Mouse (Mus musculus) lung, postnatal 10 days (tissue): ENCODE results near the gene Isg20.

Experiments
- DNase-seq: peaks from one replicate; pipeline ENCODE4 v3.0.0; 2021

Gene Isg20

DNA sequence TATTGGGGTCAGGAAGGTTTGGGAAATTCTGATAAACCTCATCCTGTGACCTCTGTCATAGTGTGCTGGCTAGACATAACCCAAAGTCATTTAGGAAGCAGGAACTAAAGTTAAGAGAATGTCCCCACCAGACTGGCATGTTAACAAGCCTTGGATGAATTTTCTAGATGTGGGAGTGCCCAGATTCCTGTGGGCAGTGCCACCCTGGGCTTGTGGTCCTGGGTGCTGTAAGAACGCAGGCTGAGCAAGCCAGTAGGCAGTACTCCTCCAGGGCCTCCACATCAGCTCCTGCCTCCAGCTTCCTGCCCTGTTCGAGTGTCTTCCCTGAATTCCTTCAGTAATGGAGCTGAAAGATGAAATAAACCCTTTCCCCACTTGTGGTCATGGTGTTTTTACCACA lies 9.0 kb upstream of the Isg20 start:
- no peak for DNase-seq

DNA sequence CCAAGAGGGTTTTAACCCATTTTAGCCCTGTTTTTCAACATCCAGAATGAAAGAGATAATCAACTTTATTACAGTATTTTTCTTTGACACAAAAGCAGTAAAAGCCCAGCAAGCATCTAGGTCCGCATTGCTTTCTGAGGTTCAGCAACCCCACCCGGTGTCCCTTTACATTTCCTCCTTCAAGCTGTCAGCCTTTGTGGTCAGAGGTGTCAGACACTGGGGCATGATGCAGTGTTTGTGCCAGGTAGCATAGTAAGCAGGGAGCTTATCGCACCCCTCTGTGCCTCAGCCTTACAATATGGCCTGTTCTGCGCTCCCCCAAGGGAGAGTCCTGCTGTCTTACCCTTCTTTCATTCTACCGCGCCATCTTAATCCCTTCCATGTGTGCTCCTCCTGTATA lies 4.2 kb upstream of the Isg20 start:
- DNase-seq: no peak

DNA sequence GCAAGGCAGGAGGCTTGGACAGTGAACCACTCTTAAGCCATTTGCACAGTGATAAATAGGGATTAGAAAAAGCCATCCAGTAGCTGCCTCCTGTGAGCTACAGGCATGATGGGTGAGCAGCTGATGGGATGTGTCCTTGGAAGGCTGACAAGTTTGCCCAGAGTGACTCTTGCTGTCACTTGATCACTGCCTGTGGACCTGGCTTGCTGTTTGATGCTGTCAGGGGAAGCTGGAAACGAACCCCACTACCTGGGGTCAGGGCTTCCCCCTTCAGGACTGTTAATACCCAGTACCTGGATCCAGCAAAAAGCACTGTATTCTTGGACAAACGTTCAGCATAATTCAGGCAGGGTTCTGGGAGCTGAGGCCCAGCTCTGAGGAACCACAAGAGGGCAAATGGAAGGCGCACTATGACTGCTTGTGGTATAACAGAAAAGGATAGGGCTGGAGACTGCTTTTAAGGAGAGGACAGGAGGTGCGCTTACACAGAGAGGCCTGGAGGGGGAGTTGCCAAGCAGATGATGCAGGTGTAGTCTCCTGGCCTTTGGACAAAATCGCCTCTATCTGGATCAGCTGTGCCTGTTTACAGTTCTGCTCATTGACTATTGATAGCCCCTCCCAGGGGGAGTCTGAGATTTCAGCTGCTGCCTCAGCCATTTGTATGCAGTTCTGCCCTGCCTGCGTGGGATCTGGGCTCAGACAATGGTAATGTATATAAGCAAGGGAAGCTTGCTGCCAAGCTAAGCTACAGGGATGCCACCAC lies 2.7 kb upstream of the Isg20 start:
- DNase-seq: no peak

DNA sequence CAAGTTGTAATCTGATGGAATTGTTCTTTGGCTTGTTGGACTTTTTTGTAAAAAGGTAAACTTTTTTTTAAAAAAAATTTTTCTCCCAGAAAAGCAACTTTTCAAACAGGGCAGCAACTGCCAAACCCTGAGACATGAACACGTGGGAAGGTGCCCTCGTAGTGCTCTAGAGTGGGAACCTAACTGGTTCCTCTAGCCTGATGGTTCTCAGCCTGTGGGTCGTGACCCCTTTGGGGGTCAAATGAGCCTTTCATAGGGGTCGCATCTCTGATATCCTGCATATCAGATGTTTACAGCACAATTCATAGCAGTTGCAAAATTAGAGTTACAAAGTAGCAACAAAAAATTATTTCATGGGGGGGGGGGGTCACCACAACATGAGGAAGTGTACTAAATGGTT lies 2.0 kb upstream of the Isg20 start:
- DNase-seq: no peak

DNA sequence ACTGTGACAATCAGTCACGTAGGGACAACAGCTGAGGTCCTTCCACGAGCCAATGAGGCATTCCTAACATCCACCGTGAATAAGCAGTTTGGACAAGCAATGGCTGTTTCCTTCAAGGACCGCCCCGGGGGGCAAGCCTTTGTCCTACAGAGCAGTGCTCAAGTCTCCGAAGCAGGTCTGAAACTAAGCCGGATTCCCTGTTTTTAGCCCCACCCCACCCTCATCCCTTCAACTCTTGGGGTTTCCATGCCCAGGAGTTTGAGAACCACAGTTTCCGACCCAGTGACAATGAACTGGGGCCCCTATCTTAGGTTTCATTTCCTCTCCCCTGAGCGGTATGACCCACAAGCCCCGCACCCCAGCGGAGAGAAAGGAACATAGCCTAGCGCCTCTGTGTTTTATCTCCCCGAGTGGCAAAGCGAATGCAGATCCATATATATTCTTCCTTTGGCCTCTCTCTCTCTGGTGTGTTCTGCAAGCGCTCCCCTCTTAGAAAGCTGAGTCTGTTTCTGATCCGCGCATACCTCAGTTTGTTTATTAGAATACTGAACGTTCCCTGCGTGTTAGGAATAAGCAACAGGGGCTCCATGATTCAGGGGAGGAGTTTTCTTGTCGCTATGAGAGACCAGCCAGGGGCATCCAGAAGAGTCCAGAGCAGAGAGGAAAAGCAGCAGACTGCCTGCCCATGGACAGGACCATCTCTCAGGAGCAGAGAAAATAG lies 811 bp upstream of the Isg20 start:
- peak; percentile 51 for DNase-seq

DNA sequence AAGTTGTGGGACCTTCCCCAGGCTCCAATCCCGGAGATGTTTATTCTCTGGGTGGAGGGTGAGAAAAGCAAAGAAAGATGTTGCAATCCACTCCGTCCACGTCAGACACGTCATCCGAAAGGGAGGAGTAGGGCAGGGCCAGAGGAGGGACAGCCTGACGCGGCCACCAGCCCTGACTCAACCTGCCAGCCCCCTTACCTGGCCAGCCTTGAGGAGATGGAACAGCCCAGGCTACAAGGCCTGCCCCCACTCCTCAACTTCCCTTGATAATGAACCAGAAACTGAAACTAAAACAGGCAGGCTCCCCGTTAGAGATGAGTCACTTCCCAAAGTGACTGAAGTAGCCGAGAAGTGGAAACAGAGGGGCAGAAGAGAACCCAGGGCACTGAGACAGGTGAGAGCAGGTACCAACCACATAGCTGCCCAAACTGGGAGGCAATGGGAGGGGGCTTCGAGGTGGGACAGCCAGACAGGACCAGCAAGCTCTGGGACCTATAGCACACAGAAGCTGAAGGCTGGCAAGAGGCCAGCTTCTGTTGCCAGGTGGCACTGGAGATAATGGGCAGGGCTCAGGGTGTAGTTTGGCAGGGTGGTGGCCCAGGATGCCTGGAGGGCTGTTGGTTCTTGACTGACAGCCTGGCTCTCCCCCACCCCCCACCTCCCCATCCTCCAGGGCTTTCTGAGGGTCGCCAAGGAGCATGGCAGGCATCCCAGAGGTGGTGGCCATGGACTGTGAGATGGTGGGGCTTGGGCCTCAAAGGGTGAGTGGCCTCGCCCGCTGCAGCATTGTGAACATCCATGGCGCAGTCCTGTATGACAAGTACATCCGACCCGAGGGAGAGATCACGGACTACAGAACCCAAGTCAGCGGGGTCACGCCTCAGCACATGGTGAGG lies 673 bp downstream of the Isg20 start:
- peak; percentile 88 for DNase-seq

DNA sequence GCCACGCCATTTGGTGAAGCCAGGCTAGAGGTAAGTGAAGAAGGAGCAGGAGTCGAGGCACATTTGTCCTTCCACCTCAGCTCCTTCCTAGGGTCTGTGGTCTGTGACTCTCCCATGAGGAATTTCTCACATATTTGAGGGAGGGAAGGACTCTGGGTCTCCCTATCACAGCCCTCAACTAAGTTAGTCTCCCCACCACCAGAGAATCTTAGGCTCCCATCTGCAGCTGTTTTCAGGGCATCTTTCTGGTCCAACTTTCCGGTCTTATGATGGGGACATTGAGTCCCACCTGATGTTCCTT lies 1.3 kb downstream of the Isg20 start:
- DNase-seq: no peak

DNA sequence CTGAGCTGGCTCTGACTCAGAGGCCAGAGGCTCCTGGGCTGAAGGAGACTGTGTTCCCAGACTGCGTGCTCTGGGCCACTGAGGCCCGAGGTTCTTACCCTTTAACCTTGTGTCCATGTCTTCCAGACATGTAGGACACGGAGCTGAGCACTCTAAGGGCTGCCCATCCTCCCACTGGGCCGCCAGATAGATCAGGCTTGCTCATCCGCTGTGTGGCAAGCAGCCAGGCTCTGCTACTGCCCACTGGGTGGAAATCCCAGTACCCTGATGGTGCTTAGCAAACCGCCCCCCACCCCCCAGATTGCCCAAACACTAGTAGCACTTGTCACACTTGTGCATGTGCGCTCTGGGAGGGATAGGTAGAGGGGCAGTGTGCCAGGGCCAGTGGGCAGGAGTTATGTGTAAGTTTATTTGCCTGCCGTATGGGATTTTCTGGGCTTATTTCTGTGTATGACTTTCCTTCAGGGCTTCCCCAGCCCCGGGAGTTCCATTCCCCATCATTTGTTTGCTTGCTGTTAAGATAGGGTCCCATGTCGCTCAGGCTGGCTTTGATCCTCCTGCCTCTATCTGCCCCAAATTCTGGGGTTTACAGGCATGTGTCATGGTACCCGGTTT lies 1.8 kb downstream of the Isg20 start:
- DNase-seq: no peak

DNA sequence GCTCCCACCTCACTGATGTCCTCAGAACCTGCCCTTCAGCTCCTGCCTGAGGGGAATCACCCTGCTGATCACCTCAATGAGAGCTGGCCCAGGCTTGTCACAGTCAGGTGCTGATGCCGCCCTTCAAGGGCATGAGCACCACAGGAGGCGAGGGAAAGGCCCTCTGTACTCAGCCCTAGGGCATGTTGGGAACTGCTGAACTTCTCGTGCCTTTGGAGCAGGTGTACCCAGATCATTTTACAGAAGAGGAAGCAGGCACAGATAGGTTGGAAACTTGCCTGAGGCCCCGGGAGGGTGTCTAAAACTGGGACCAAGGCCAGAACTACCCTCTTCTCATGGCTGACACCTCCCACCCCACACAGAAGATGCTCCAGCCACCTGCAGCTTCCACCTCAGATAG lies 5.5 kb downstream of the Isg20 start:
- no peak for DNase-seq

DNA sequence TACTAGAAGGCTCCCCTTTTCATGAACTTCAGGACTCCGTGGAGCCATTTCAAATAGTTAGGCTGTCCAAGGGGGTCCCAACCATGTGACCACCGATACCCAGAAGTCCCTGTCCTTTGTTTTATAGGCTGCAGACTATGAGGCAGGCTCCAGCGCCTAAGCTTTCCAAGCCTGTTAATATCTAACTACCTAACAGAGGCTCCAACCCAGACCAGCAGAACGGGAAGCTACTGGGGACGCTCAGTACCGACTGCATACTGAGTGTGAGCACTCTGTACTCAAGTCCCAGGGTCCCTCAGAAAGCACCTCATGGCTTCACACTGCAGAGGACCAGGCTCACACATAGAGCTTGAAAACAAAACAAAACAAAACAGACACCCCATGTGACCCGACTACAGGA lies 9.3 kb downstream of the Isg20 start:
- no peak for DNase-seq

DNA sequence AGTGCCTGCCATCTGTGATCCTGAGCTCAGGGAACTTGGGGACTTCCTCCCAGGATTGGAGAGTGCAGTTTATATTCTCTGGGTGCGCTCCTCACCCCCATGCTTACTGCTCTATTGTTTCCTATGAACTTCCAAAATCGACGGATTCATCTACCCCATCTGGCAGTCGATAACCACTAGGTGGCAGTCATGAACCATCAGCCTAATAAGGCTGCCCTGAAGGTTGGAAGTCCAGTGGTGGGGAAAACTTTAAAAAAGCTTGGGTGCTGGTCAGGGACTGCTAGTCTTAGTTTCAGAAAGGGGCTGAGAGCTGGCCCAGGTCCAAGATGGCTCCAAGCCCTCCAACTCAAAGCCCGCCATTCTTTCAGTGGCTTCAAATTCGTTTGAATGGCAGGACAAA lies 11.1 kb downstream of the Isg20 start:
- peak; percentile 81 for DNase-seq

DNA sequence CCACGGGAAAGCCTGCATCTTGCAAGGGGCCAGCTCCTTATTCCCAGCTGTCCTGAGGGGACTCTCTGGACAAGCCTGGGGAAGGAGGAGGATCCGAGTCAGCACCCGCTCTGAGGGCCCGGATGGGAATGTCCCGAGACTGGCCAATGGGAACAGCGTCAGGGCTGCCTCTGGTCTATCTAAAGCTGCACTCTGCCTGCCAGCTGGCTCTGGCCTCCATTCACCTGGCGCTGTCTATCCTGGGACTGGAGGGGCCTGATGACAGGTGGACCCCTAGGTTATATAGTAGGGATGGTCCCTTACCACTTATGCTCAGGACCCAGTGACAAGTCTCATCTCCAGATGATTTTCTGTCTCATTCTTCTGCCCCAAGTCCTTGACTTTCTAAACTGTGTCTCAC lies 11.6 kb downstream of the Isg20 start:
- DNase-seq: no peak

DNA sequence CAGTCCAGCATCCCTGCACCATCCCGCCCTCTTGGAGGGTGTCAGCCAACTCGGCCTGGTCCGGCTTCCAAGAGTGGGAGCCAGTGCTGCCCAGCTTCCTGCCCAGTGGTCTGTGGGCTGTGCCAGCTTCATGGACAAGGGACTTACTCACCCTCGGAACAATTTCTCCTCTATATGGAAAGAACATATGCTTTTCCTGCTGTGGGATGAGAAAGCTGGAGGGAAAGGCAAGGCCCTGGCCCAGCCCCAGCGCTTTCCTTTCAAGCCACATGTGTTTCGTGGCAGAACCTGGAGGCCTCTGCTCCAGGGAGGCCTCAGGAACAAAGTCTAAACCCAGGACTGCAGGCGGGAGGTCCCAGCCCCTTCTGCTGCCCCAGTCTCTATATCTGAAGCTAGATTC lies 12.5 kb downstream of the Isg20 start:
- DNase-seq: no peak

DNA sequence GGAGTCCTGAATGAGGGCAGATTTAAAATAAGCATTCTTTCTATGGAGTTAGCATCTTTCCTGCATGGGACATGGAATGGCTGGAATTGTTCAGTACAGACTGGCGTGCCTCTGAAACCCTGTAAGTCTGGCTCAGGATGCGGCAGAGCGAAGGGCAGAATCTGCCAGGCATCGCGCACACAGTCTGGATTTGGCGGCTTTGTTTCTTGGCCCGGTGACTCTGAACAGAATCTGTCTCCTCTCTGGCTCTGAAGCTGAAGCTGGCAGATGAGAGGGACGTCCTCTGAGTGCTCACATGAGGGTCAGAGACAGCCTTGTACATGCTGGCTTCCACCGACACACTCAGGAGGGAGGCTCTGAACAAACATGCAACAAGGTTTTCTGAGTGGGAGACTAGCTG lies 12.9 kb downstream of the Isg20 start:
- no peak for DNase-seq

DNA sequence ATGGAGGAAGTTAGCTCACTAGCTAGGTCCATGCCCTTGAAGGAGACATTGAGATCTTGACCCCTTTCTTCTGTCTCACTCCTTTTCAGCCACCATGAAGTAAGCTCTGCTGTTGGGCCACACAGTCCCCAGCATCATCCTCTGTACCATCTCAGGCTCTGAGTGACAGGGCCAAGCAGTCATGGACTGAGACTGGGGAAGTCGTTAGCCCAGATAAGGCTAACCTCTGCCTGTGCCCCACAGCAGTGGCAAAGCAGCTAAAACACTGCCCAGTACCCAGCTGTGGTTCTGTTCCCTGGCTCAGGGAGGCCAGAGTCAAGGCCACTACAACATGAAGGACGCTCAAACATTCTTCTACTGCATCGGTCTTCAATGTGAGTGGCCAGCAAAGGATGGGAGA lies 14.0 kb downstream of the Isg20 start:
- no peak for DNase-seq

DNA sequence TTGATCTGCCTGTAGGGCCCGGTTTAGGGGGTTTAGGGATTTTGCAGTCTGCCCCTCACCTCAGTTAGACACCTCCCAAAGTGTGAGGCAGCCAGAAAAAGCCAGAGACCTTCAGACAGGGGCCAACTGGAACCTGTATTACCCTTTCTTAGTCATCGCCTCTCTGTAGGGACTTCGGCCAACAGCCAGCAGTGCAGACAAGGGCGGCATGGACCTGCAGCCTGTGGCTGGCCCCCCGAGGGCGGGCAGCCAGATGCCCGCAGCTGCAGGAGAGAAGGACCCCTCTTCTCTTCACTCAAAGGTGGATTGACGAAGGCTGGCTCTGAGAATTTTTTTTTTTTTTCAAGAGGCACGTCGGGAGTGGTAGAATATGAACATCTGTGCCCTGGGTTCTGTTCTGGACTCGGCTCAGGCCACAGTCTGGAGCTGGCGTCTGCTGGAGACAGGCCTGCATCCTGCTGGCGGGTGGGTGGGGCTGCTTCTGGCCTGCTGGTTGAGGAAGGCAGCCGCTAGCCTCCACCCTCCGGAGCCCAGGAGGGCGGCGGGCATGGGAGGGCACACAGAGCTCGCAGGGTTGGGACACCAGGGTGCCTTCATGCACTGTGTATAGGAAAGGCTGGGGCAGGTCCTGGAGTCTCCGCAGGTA lies 25.9 kb downstream of the Isg20 start:
- DNase-seq: no peak

DNA sequence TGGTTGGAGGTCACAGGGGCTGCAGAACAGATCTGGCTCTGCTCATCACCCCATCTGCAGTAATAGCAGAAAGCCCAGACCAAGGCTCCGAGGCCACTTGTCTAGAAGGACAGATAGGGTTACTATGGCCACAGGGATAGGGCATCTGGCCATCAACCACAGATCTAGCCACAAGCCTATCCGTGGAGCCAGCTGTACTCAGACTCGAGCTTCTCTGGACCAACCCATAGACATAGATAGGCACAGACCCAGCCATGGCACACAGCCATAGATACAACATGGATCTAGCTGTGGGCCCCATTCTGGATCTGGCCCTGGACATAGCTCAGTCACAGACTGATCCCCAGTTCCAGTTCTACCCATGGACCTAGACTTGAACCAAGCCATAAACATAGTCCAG lies 27.7 kb downstream of the Isg20 start:
- no peak for DNase-seq

DNA sequence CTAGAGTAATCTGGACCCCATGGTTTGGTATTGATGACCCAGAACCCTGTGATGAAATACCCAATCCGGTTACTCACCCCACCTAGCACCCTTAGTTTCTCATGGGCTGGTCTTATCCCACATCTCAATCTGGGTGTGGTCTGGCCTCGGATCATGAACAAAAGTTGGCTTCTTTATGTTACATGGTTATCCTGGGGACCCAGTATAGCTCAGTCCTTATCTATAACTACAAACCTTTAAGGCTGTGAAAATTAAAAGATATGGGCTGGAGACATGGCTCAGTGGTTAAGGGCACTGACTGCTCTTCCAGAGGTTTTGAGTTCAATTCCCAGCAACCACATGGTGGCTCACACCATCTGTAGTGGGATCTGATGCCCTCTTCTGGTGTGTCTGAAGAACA lies 29.3 kb downstream of the Isg20 start:
- DNase-seq: no peak

DNA sequence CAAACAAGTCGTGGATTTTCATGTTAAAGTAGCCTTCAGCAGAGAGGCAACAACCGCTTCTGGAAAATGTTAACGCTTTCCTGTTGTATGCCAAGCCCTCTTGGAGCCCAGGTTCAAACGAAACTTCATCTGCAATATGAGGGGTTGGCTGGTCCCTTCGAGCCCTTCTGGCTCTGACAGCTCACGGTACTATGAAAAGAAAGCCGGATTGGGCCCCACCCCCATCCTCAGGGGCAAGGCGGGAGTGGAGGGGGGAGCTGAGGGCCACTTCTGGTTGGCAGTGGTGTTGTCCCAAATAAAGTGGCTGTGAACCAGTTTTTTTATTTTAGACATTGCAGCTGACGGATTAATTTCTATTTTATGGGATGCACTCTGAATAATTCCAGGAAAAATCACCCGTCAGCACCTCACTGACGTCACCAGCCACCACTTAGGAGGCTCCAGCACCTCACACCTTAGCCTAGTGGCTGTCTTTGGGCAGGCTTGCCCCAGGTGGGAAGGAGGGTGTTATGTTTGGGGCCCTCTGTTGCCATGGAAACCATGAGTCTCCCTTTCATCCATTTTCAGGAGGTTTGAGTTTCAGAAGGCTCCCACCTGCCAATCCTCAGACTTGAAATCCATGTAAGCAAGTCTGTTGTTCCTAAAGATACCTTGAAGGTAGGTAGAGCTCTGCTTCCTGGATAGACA lies 40.8 kb downstream of the Isg20 start:
- no peak for DNase-seq

DNA sequence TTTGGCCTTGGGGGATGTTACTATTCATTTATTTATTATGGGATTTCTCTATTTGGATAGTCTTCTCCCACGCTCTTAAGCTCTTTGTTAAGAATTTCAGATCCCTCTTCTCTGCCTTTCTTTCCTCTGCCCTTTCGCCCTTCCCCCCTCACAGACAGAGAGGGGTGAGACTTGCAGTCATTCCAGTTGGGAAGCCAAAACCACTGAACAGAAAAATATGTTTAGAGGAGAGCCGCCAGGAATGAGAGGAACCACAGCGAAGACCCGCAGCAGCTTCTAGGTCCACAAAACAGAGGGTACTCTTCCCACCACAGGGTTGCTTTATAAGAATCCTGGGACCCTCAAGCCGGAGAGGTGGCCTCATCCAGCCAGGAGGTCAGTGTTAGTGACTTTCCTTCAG lies 41.4 kb downstream of the Isg20 start:
- peak; percentile 14 for DNase-seq

DNA sequence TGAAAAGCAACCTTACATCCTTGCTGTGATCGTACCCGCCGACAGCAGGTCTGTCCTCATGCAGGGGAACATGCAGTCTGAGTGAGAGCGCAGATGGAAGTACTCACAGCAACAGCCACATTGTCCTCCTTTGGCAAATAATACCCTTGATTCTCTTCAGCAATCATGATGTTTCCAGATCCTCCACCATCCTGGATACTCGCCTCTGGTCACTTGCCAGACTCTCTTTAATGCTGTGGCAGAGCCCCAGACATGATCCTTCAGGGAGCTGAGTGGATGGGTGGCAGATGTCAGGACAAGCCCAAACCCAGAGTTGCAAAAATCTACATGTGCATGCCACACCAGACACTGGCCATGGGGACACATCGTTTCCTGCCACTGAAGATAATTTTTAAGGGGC lies 41.9 kb downstream of the Isg20 start:
- DNase-seq: peak; percentile 30

DNA sequence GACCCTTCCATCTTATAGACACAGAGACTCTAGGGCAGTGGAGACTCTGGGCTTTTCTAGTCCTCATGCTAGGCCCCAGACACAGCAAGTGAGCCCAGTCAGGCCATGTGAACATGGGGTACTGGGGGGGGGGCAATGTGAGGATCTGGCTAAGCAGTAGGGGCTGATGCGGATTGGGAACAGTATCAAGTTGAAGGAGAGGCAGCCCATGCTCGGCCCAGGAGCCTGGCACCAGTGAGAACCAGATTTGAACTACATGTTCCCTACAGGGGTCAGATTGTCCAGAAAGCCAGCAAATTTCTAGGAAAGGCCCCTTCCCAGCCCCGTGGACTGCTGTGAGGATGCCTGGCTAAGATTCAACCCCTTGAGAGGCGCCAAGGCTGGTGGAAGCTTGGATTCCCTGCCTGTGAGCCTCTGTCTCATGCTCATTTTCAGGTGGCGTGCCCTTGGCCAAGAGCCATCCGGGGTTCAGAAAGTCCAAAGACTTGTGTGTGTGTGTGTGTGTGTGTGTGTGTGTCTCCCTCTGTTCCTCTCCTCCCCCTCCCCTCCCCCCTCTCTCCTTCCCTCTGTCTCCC lies 45.4 kb downstream of the Isg20 start:
- no peak for DNase-seq
